Mouse (Mus musculus) thymus, adult 2 months (tissue): Measurements from ENCODE around the gene Myl3. TPM values are rescaled to one million over a fixed set of nuclear protein-coding genes. Genes with fewer than 3 reads are reported as not detected.
A peak's percentile ranks its signal among the peaks of the same experiment; 100 is the strongest.

Experiments used
- DNase-seq: peaks from one replicate; pipeline ENCODE4 v3.0.0; 2021
- H3K27ac ChIP-seq: fragments of 200-500 bp; 2 replicates; pipeline ENCODE4 v1.5.1; 2012; ENCODE audit warnings: low read length, control low read depth; ENCODE audit not compliant: control insufficient read depth, insufficient read depth
- H3K27me3 ChIP-seq: fragments of 200-500 bp; 2 replicates; pipeline ENCODE4 v1.6.1; 2012; ENCODE audit warnings: mild to moderate bottlenecking, low read length, moderate library complexity, mixed read lengths; ENCODE audit not compliant: control insufficient read depth, insufficient read depth
- H3K36me3 ChIP-seq: fragments of 200-500 bp; 2 replicates; pipeline ENCODE4 v1.6.1; 2012; ENCODE audit warnings: mild to moderate bottlenecking, low read length, moderate library complexity; ENCODE audit not compliant: control insufficient read depth, insufficient read depth
- H3K4me1 ChIP-seq: fragments of 200-500 bp; replicated peaks from 2 replicates; pipeline ENCODE4 v1.6.1; 2012; ENCODE audit warnings: low read length; ENCODE audit not compliant: control insufficient read depth, insufficient read depth
- H3K4me3 ChIP-seq: fragments of 200-500 bp; 2 replicates; pipeline ENCODE4 v1.5.1; 2012; ENCODE audit warnings: mild to moderate bottlenecking, low read length, control low read depth, moderate library complexity; ENCODE audit not compliant: control insufficient read depth, insufficient read depth
- CTCF ChIP-seq: fragments of 200-500 bp; IDR thresholded peaks from 2 replicates; pipeline ENCODE4 v1.5.1; 2012; ENCODE audit warnings: mild to moderate bottlenecking, control low read depth, low read length, moderate library complexity, borderline replicate concordance; ENCODE audit not compliant: control insufficient read depth, poor library complexity, insufficient read depth; ENCODE audit errors: extremely low read depth
- POLR2A ChIP-seq: fragments of 200-500 bp; IDR thresholded peaks from 2 replicates; pipeline ENCODE4 v1.6.1; 2012; ENCODE audit warnings: mild to moderate bottlenecking, low read length, control low read depth, moderate library complexity; ENCODE audit not compliant: control insufficient read depth, poor library complexity, insufficient read depth; ENCODE audit errors: extremely low read depth
- WGBS: fragments of 180-500 bp; shearing (Covaris S2); methylation state at CpG from one replicate; pipeline ENCODE4 v1.1.7; 2018; 5-methylcytosine and 5-hydroxymethylcytosine counted together
- polyA plus RNA-seq: library from polyadenylated mRNA; depleted of rRNA; stranded (reverse); fragments of >200 nt; gene quantifications from 2 replicates; pipeline ENCODE4 v1.2.3, GENCODE M21; 2012

Gene Myl3
- polyA plus RNA-seq, 1 experiment: 293 TPM

- DNase-seq: no peak
- no peak overlapping the region for H3K4me3 ChIP-seq
- 68% methylated on average over 1 of the region's 1 CpGs for WGBS
- TF ChIP-seq CTCF (no peak), POLR2A (no peak)
- H3K27me3 ChIP-seq: no peaks in the 10 kb centered on the region
- no peak overlapping the region for H3K27ac ChIP-seq
- peaks cover 15% of the 10 kb centered on the region for H3K36me3 ChIP-seq
- H3K4me1 ChIP-seq: no peaks in the 10 kb centered on the region
Observed at GRCm38 (mm10) chr9:110715426-110715825, 26.2 kb upstream of the Myl3 start.

GRCm38 (mm10) chr9:110716775-110717174 lies 24.9 kb upstream of the Myl3 start:
- H3K36me3 ChIP-seq: peaks cover 14% of the 10 kb centered on the region
- 47% methylated on average over 4 of the region's 4 CpGs for WGBS
- no peaks in the 10 kb centered on the region for H3K4me1 ChIP-seq
- H3K27ac ChIP-seq: no peak overlapping the region
- no peak overlapping the region for H3K4me3 ChIP-seq
- DNase-seq: peak; percentile 54
- no peak for TF ChIP-seq POLR2A
- no peak for TF ChIP-seq CTCF
- H3K27me3 ChIP-seq: no peaks in the 10 kb centered on the region

DNA sequence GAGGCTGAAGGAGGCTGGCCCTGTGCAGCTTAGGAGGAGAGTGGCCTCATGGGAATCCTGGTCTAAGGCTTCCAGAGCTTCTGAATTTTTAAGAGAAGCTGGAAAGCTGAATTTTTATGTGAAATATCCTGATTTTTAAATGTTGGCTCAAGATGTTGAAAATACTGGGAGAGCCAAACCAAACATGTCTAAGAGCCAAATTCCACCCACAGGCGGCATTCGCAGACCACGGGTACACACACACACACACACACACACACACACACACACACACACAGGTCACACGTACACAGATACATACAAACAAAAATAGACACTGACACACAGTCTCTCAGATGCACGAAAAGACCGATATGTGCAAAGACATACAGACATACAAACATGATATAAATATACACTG lies 23.6 kb upstream of the Myl3 start:
- Histone ChIP-seq H3K4me3 (no peak overlapping the region), H3K27ac (no peak overlapping the region), H3K36me3 (peaks cover 6% of the 10 kb centered on the region), H3K27me3 (no peaks in the 10 kb centered on the region), H3K4me1 (no peaks in the 10 kb centered on the region)
- DNase-seq: no peak
- no peak for TF ChIP-seq POLR2A
- TF ChIP-seq CTCF: no peak
- 94% methylated on average over 6 of the region's 6 CpGs for WGBS

GRCm38 (mm10) chr9:110718810-110719209 lies 22.9 kb upstream of the Myl3 start:
- H3K4me1 ChIP-seq: no peaks in the 10 kb centered on the region
- H3K27me3 ChIP-seq: no peaks in the 10 kb centered on the region
- WGBS: 94% methylated on average over 3 of the region's 3 CpGs
- no peak overlapping the region for H3K4me3 ChIP-seq
- no peak overlapping the region for H3K27ac ChIP-seq
- no peak for TF ChIP-seq POLR2A
- no peak for TF ChIP-seq CTCF
- H3K36me3 ChIP-seq: 0 out of 2 replicates have a peak, but pooled peaks cover 5% of the 10 kb centered on the region
- no peak for DNase-seq

- DNase-seq: no peak
- 91% methylated on average over 5 of the region's 5 CpGs for WGBS
- H3K4me1 ChIP-seq: no peaks in the 10 kb centered on the region
- no peak overlapping the region for H3K4me3 ChIP-seq
- 0 out of 2 replicates have a peak, but pooled peaks cover 4% of the 10 kb centered on the region for H3K36me3 ChIP-seq
- no peak for TF ChIP-seq CTCF
- no peak for TF ChIP-seq POLR2A
- no peak overlapping the region for H3K27ac ChIP-seq
- H3K27me3 ChIP-seq: no peaks in the 10 kb centered on the region
Observed at GRCm38 (mm10) chr9:110719977-110720376, 21.7 kb upstream of the Myl3 start.

- no peak overlapping the region for H3K4me3 ChIP-seq
- H3K27me3 ChIP-seq: no peaks in the 10 kb centered on the region
- no peak for DNase-seq
- H3K27ac ChIP-seq: no peak overlapping the region
- no peak for TF ChIP-seq CTCF
- no peak for TF ChIP-seq POLR2A
- H3K4me1 ChIP-seq: peaks cover 9% of the 10 kb centered on the region
- no peaks in the 10 kb centered on the region for H3K36me3 ChIP-seq
- 91% methylated on average over 10 of the region's 10 CpGs for WGBS
Observed at GRCm38 (mm10) chr9:110722060-110722459, 19.6 kb upstream of the Myl3 start.

- no peak overlapping the region for H3K27ac ChIP-seq
- H3K27me3 ChIP-seq: no peaks in the 10 kb centered on the region; the same call in 1 of the 2 replicates
- no peak for DNase-seq
- TF ChIP-seq CTCF (no peak), POLR2A (no peak)
- H3K36me3 ChIP-seq: no peaks in the 10 kb centered on the region
- H3K4me3 ChIP-seq: no peak overlapping the region
- peaks cover 15% of the 10 kb centered on the region for H3K4me1 ChIP-seq
- WGBS: 78% methylated on average over 9 of the region's 9 CpGs
Observed at GRCm38 (mm10) chr9:110725721-110726135, 15.9 kb upstream of the Myl3 start.
